Mouse (Mus musculus): ENCODE results near the gene 1700012A03Rik.

DNA sequence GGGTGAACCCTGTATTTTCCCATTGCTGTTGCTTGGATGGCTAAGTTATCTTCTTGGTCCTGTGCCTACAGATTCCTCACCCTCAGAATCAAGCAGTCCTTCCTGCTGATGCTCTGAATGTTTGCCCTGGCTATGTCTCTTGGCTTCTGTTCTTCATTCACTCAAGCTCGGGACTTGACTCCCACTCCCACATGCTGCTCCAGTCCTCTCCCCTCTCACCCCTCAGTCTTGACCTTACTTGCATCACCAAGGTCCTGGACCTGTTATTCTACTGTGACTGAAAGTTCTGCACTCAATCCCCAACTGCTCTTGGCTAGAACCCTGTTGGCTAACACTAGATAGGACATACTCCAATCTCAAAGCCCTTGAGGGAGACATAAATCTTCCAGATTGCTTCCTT is 22.1 kb downstream of the 1700012A03Rik start:
- TF ChIP-seq CTCF (IDR thresholded peaks at IDR 0.05) (no peak), POLR2A (IDR thresholded peaks at IDR 0.05; ENCODE audit: insufficient read depth, low read depth, low read length) (no peak), EP300 (IDR thresholded peaks at IDR 0.05; ENCODE audit: insufficient read depth, low read depth, low read length) (no peak)
